Mouse (Mus musculus) neural tube, postnatal 0 days (tissue): ENCODE results near the gene Fv1. TPM values are rescaled to one million over a fixed set of nuclear protein-coding genes. Genes with fewer than 3 reads are reported as not detected.

Experiments
- polyA plus RNA-seq: library from polyadenylated mRNA; unstranded; fragments of >200 nt; fragmentation: Nextera tagmentation; extraction: Ambion mirVana; gene quantifications from 2 replicates; pipeline ENCODE4 v1.2.1, GENCODE M21; 2015

Fv1 gene
- polyA plus RNA-seq, result 4.6 and 4.9 TPM in 2 replicates

DNA sequence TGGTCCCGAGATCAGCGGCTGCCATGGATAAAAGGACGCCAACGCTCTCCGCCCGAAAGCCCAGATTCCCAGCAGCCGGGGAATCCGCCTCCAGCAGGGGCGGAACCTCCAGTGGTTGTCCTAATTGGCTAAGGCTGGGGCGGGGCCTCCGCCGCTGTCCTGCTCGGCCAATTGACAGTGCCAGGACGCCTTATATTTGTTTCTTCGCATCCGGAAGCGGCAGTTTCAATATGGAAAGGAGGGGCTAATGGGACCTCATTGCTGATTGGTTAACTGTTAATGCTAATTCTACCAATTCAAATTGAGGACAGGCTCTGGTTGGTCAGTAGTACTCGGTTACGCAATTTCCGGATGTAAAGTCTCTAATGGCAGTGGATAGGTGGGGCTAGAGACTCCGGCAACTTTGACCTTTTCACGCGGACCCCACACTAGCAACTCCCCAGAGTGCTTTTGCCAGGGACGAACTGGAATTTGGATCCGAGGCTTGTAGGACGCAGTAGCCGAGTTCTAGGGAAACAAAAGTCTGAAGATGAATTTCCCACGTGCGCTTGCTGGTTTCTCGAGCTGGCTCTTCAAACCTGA, at the start of gene Fv1, which contains the start of gene Miip:
TSS of gene Fv1 (plus strand) at position 530 of the 582 bp plus-strand sequence.
TSS of gene Miip (minus strand) at position 367 of the 582 bp plus-strand sequence.

DNA sequence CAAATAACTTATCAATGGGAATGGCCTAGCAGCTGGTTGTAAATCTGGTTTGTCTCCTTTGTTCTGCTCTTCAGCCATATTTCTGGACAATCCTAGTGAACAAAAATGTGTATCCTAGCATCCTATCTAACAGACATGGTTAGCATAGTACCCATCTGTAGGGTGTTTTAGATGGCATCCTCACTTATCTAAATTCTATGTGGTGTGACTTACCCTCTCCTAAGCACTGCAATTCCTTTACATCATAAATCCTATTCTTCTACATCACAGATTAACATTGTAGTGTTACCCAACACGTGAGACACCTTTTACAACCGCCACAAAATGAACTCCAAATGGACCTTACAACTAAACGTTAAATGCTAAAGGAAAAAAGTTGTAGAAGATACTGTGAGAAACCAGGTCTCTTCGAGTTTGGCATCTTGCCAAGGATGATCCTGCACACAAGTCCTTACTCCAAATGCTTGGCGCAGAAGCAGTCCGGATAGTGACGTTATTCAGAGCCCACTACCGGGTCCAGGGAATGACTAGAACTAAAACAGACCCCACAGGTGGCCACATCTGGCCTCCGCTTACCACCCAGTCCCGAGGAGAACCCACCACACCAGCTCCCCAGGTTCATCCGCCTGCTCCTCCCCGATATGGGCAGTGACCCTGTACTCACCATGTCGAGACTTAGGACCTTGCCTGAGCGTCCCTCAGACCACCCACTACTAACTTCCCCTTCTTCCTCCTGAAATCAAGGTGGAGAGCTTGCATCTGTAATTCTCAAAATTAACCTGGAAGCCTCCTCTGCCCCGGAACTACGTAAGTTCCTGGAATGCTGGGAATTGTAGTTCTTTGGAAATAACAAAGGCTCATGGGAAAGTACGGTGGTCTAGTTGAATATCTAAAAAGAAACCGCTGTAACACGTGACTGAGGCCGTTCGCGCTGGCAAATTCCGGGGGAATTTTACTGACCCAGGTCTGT, 20.9 kb upstream of the Fv1 start, which contains the start of gene Zfp933:
TSS of gene Zfp933 (minus strand) at position 753 of the 970 bp plus-strand sequence.

DNA sequence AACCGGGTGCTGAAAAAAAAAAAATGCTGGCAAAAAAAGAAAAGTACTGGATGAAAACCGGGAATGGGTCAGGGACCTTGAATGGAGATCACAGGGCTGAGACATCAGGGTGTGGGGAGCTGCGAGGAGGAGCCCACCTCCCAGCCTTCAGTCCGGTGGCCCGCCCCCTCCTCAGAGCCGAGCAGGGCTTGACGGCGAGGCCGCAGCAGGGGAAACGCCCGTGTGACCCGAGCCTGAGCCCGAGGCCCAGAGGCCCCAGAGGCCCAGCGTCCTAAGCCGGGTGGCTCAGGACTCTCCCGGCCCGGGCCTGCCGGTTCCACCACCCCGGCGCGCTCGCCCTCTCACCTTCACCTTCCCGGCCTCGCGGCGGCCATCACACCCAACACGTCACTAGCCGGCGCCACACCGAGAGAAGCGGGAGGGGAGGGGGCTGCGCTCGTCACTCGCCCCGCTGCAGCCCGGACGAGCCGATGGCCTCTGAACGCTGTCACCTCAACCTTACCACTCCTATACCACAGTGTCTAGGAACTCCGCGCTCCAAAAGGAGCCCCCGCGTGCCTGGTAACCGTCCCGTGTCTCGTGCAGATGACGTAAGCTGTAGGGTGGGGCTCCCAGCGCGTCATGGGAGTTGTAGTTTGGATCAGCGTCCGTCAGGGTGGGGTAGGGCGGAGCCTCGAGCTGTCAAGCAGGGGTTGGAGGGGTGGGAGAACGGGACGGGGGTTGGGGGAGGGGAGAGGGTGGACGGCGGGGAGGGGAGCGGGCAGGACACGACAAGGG, 35.7 kb downstream of the Fv1 start, which contains the start of gene Mfn2:
TSS of gene Mfn2 (minus strand) at position 392 of the 777 bp plus-strand sequence.

Other genes with a start within 250 kb of the Fv1 start
- gene Zfp979, start 226.5 kb upstream of the Fv1 start, polyA plus RNA-seq, result 2.4 and 2.6 TPM in 2 replicates
- not detected in 2 replicates for gene Zfp534, start 166.4 kb upstream of the Fv1 start, polyA plus RNA-seq
- gene Zfp984, start 59.2 kb upstream of the Fv1 start, polyA plus RNA-seq, result 3.4 and 3.8 TPM in 2 replicates
- 4.8 and 7.8 TPM in 2 replicates for gene Zfp933, start 20.6 kb upstream of the Fv1 start, polyA plus RNA-seq
- gene Miip, start 163 bp upstream of the Fv1 start, polyA plus RNA-seq, result 27.0 and 36.2 TPM in 2 replicates
- 68.9 and 75.8 TPM in 2 replicates for gene Mfn2, start 35.7 kb downstream of the Fv1 start, polyA plus RNA-seq
- gene Plod1, start 67.8 kb downstream of the Fv1 start, polyA plus RNA-seq, result 27.5 and 31.0 TPM in 2 replicates
- gene 2510039O18Rik, start 71.9 kb downstream of the Fv1 start, polyA plus RNA-seq, result 13.4 and 16.0 TPM in 2 replicates
- 0.40 and 0.83 TPM in 2 replicates for gene Nppb, start 116.8 kb downstream of the Fv1 start, polyA plus RNA-seq
- gene Nppa, start 131.7 kb downstream of the Fv1 start, polyA plus RNA-seq, result 2.5 and 3.0 TPM in 2 replicates
- 21.0 and 23.1 TPM in 2 replicates for gene Clcn6, start 169.8 kb downstream of the Fv1 start, polyA plus RNA-seq
- gene Mthfr, start 170.1 kb downstream of the Fv1 start, polyA plus RNA-seq, result 13.7 and 14.7 TPM in 2 replicates
- gene Agtrap, start 219.1 kb downstream of the Fv1 start, polyA plus RNA-seq, result 8.4 and 9.7 TPM in 2 replicates